Mouse (Mus musculus) brain, embryonic 14.5 days (tissue): ENCODE measurements around the gene Cntnap2.

Experiments used
- CTCF ChIP-seq: fragments of 200-500 bp; IDR thresholded peaks from 2 replicates; pipeline ENCODE4 v1.5.1; 2012; ENCODE audit warnings: inconsistent platforms, mild to moderate bottlenecking, moderate library complexity, borderline replicate concordance; ENCODE audit not compliant: insufficient read depth, insufficient read length; ENCODE audit errors: extremely low read depth
- POLR2A ChIP-seq: fragments of 200-500 bp; IDR thresholded peaks from 2 replicates; pipeline ENCODE4 v1.6.1; 2012; ENCODE audit warnings: mild to moderate bottlenecking, inconsistent platforms, borderline replicate concordance; ENCODE audit not compliant: poor library complexity, insufficient read depth, insufficient read length, severe bottlenecking; ENCODE audit errors: extremely low read depth

- TF ChIP-seq CTCF: no peak
- TF ChIP-seq POLR2A: no peak
Measured at GRCm38 (mm10) chr6:47004430-47004829, 1945.3 kb downstream of the Cntnap2 start.
